Mouse (Mus musculus): Measurements from ENCODE around the gene Mtch1.
A peak's percentile ranks its signal among the peaks of the same experiment; 100 is the strongest.

The Mtch1 gene

GRCm38 (mm10) chr17:29305058-29305806 is 42.5 kb downstream of the Mtch1 start:
- no peak for DNase-seq (ENCODE audit: low spot score)

- DNase-seq (ENCODE audit: low spot score), result peak; percentile 28
Measured at GRCm38 (mm10) chr17:29304376-29305057, 43.2 kb downstream of the Mtch1 start.

DNA sequence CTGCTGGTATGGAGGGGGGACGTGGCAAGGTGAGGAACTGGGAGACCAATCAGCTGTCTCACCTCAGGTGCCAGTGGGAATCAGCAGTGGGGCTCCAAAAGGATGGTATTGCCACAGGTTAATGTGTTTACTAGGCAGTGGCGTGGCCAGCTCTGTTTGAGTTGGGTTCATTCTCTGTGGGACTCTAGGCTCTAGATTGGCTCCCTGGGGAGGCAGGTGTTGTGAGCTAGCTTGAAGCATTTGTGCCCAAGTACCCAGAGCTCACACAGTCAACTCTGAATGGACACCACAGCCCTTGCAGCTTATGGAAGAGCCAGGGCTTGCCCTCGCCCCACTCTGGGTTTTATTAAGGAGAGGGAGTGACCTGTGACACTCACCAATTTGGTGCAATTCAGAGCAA is 43.9 kb downstream of the Mtch1 start:
- DNase-seq (ENCODE audit: low spot score), result no peak

DNA sequence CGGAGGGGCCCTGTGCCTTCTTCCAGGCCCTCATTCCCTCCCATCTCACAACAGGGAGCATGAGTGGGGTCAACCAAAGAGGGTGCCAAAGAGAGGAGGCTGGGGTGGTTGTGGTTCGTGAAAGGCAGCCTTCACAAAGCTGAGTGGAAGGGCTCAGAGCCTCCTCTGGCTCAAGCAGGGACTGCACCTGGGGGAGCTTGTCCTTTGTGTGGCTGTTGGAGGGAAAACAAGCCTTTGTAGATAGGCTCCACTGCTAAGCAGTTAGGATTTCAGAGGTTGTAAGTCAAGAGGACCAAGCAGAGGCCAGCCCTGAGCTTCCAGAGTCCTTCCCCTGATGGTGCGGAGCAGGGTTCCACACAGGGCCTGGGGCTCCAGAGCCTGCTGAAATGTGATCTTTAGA is 44.6 kb downstream of the Mtch1 start:
- peak; percentile 36 for DNase-seq (ENCODE audit: low spot score)

DNA sequence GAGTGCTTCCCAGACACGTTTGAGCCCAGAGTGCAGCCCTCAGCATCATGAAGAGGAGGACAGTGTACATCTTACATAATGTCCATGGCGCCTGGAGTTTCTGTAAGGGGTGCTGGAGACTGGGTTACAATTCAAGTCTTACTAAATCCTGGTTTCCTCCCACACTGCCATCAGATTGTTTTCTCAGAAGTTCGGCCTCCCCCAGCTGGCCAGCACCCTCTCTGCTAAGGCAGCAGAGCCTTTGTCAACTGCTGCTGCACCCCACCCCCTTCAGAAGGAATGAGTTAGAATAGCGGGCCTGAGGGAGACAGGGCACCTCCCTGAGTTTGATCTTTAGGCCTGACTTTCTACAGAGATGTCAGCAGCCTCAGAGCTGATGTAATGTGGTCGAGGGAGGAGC is 45.6 kb downstream of the Mtch1 start:
- no peak for DNase-seq (ENCODE audit: low spot score)

- no peak for DNase-seq (ENCODE audit: low spot score)
Measured at GRCm38 (mm10) chr17:29301421-29301820, 46.3 kb downstream of the Mtch1 start.

- DNase-seq (ENCODE audit: low spot score), result no peak
Measured at GRCm38 (mm10) chr17:29300926-29301325, 46.8 kb downstream of the Mtch1 start.

DNA sequence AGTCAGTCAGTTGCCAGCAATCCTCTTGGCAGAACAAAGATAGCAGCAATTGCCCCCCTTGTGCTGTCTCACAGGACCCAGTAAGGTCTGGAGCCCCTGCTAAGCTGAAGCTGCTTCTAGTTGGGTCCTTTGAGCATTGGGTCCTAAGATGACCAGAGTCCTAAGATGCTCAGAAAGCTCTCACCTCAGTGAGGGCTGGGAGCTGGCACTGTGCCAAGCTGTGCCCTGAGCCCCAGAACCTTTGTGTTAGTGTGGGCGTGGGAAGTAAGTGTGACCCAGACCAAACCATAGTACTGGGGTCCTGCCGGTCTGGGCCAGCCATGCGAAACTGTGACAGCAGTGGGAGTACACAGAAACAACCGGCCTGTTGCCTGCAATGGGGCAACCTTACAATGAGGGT is 48.5 kb downstream of the Mtch1 start:
- DNase-seq (ENCODE audit: low spot score), result no peak

DNA sequence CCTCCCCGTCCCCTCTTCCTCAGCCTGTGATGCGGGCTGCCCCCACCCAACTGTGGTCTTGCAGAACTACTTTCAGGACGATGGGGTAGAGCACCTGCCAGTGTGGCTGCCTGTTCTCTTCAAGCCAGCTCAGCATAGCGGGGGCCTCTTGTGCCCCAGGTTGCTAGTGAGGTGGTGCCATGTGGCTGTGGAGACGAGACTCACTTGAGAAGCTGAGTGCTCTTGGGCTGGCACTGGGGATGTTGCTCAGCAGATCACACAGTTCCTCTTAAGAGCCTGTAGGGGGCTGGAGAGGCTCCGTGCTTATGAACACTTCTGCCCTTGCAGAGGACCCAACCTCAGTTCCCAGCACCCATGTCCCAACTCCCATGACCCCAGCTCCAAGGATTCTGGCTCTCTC is 49.9 kb downstream of the Mtch1 start:
- DNase-seq (ENCODE audit: low spot score), result peak; percentile 11

GRCm38 (mm10) chr17:29297321-29297720 is 50.4 kb downstream of the Mtch1 start:
- no peak for DNase-seq (ENCODE audit: low spot score)

DNA sequence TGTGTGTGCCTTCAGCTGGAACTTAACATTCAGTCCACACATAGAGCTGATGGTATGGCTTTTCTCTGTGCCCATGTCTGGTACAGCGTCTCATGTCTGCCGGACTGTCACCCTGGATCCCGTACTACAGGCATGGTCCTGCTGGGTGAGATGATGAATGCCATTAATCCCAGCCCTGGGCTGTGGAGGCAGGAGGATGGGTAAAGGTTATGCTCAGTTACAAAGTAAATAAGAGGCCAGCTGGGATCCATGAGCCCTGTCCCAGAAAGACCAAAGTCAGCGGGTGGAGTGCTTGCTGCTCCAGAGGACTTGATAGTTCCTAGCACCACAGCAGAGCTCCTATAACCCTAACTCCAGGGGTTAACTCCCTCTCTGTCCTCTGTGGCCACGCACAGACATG is 51.9 kb downstream of the Mtch1 start:
- DNase-seq (ENCODE audit: low spot score), result no peak

GRCm38 (mm10) chr17:29293807-29294605 is 53.7 kb downstream of the Mtch1 start:
- DNase-seq (ENCODE audit: low spot score), result no peak

DNA sequence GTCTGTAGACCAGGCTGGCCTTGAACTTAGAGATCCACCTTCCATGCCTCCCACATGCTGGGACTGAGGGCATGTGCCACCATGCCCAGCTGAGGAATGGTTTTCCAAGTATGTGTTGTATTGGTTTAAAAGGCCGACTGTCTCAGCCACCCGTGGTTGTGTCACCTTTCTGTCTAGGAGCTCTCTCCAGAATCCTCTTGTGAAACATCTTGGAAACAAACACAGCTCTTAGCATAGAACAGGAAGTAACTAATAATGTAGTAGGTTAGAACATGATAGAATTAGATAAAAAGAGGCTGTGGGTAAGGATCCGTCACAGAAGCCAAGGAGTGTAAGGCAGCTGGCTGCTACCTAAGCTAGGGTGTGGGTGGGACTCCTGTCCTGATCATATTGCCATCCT is 54.7 kb downstream of the Mtch1 start:
- DNase-seq (ENCODE audit: low spot score), result no peak

GRCm38 (mm10) chr17:29291793-29292192 is 55.9 kb downstream of the Mtch1 start:
- no peak for DNase-seq (ENCODE audit: low spot score)

- no peak for DNase-seq (ENCODE audit: low spot score)
Measured at GRCm38 (mm10) chr17:29282216-29282952, 65.3 kb downstream of the Mtch1 start.
